Mouse (Mus musculus) olfactory bulb, adult 2 months (tissue): Measurements from ENCODE around the gene Alg9.

Experiments used
- CTCF ChIP-seq: fragments of 200-500 bp; IDR thresholded peaks from 2 replicates; pipeline ENCODE4 v1.5.1; 2012; ENCODE audit warnings: low read depth, mild to moderate bottlenecking, low read length, moderate library complexity; ENCODE audit not compliant: insufficient read depth
- POLR2A ChIP-seq: fragments of 200-500 bp; IDR thresholded peaks from 2 replicates; pipeline ENCODE4 v1.6.1; 2012; ENCODE audit warnings: mild to moderate bottlenecking, low read depth, low read length, moderate library complexity; ENCODE audit not compliant: insufficient read depth

DNA sequence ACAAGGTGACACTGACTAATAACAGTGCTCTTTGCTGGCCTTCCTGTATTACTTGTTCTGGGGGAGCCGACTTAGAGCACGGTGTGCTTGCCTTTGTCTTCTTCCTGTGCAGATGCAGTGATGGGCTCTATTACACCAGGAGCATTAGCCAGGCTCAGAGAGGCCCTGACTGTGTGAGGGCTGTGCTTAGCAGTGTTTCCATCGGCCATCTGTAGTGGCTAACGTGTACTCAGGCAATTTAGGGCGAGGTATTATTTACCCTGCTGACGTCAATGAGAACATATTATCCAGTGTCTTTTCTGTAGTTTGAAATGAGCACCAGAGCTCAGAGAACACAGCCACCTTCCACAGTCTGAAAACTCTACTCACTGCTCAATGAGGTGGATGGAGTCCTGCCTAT is 114.4 kb downstream of the Alg9 start:
- TF ChIP-seq POLR2A (no peak), CTCF (no peak)
